Mouse (Mus musculus): ENCODE data around the gene Sgms2.

DNA sequence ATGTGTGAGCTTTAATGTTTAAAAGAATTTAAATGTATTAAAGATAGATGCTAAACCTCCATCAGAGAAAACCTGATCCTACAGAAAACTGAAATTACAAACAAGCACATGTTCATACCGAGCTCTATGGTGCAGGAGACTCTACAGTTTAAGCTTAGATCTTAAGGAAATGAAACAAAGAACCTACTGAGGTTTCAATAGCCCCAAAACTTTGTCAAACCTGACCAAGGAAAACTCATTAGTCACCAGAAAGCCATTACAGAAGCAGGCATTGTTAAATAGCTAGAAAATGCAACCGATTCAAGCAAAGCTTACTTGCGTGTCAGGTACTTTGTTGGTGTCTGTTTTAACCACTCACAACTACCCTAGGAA is 142.6 kb downstream of the Sgms2 start:
- TF ChIP-seq CTCF (conservative IDR thresholded peaks at IDR 0.05; ENCODE audit: insufficient read depth, insufficient read length, low read depth, low read length) (no peak), POLR2A (IDR thresholded peaks at IDR 0.05; ENCODE audit: low read depth, low read length) (no peak)

All from kidney, adult 2 months (tissue).